Mouse (Mus musculus) frontal cortex, postnatal 36 days (tissue): ENCODE data around the gene Peak1.
A peak's percentile ranks its signal among the peaks of the same experiment; 100 is the strongest.
"Not testable (repeated sequence)": the region's sequence is repeated elsewhere in the genome, so short reads cannot be mapped to it uniquely, and the experiment has no call there.

Experiments used
- DNase-seq, 2 experiments: peaks; one replicate each; pipeline ENCODE4 v3.0.0; 2022; ENCODE audit warnings: low spot score in 2 of 2

Gene Peak1

DNA sequence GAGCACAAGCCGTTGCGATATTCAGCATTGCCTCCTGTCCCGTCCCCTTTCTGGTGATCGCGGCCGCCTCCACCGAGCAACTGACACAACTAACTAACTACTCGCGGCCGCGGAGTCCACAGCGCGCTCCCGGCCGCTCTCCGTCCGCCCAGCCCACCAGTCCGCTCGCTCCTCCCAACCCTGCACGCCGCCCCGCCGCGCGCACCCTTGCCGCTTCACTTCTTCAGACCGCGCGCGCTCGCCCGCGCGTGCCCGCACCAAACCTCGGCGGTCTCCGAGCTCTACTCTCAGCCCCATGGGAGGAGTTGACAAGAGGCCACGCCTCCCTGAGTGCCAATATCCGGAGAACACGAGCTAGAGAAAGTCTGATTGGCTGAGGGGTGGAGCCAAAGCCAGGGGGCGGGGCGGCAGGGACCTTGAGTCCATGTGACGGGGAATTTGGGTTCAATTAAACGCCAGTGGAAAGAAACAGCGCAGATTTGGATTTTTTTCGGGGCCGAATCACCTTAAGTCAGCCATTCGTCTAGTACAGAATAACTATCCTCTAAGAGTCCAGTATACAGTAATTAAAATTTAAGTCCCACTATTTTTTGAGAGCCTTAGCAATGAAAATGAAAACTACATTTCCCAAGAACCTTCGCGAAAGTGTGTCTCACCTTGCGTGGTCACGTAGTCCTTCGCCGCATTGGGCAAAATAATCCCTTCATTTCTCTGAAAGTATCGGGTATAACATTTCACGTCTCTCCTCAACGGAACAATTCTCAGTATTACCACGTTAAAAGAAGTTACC lies at the start of gene Peak1, which contains the start of gene Hmg20a:
Peak1 (minus strand) TSS at position 120 of the 790 bp plus-strand sequence.
Hmg20a (plus strand) TSS at position 662 of the 790 bp plus-strand sequence.
- DNase-seq, result peak; percentile 99 to 100

DNA sequence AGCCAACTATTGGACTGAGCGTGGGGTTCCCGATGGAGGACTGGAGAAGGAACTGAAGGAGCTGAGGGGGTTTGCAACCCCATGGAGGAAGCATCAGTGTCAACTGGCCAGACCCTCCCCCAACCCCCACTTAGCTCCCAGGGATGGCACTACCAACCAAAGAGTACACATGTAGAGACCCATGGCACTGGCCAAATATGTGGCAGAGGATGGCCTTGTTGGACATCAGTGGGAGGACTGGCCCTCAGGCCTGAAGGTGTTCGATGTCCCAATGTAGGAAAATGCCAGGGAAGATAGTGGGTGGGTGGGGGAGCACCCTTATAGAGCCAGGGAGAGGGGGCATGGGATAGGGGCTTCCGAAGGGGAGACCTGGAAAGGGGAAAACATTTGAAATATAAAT lies 48.4 kb upstream of the Peak1 start:
- DNase-seq, result no peak

DNA sequence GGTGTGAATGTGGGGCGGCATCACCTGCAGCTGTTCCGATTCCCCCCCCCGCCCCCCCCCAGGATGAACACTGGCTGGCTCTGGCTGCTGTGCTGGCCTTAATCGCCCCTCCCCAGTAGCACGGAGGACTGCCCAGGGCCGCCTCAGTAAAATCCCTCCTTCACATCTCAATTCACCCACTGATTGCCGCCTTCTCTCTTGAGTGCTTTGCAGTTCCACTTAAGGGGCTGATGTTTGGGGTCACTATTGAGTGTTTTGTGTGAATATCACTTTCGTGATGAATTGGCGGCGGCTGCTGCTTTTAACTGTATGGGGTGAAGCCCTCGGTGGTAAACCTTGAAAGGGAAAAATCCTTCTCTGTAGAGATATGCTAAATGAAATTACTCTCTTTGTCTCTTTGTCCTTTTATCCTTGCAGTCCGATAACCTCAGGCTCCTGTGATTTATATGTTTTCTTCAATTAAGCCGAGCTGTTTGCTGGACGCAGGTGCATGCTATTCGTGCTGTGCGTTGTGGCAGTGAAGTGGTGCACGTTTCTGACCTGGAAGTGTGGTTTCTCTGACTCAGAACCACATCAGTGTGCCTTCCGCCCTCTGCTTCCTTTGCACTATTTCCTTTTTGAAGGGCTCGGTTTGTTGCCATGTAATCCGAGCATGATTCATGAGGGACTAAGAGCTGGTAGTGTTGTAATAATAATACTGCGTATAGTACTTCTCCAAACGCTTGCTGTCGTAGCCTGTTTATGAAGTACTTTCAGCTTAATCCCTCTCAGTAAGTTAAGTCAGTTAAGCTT lies 47.2 kb upstream of the Peak1 start:
- no peak for DNase-seq

DNA sequence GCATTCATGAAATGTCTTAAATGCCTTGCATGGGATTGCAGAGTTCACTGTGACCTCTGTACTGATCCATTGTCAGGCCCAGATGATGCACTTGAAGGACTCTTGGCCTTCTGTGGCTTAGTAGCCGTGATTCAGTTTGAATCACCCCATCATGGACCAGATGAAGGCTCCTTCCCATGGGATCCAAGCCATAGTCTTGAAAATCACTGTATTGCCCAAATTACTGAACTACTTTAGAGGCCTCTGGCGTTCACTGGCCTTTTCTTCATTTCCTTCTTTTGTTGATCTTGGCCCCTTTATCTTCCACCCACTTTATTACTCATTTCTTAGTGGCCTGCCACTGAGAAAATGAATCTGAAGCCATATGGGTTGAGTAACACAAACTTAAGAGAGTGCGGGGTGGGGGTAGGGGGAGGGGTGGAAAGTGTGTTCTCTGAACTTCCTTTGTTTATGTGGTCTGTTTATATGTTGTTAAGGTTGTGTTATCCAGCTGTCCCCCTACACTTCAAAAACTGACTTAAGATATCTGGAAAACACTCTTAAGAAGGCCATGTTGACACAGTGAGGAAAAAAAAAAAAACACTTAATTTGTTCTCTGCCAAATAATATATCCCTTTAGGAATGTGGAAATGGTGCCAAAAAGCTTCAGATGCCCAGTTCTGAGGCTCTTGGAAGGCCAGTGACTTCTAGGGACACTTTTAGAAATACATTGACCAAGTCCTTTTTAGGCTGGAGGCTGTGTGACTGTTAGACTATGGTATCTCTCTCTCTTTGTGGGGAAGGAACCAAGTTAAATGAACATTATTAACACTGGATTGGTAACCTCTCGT lies 46.0 kb upstream of the Peak1 start:
- no peak for DNase-seq

DNA sequence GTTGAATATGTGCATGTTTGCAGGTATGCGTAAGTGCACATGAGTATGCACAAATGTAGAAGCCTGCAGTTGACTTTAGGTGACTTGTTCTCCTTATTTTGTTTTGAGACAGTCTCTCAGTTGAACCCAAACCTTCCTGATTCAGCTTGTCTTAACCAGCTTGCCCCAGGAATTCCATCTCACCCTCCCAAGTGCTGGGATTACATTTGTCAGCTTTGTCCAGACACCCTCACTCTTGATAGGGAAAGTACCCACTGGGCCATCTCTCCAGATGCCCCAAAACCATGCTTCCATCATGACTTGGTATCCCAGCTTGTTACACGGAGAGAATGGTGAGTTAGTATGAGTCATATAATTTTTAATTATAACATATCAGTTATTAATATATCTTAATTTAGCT lies 45.2 kb upstream of the Peak1 start:
- DNase-seq, result no peak

DNA sequence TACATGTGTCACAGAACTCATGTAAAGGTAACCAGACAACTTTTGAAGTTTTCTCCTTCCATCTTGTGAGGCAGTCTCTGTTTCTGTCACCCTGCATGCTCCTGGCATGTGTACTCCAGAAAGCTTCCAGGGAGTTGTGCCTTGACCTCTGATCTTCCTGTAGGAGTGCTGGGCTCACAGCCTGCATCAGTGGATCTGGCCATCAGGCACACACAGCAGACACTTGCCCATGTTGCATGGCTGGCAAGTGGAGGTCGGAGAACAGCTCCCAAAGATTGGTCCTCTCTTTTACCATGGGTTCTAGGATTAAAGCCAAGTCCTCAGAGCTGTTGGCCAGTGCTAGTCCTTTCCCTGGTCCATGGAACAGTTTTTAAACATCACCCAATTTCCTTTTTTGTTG lies 44.7 kb upstream of the Peak1 start:
- DNase-seq, result no peak

DNA sequence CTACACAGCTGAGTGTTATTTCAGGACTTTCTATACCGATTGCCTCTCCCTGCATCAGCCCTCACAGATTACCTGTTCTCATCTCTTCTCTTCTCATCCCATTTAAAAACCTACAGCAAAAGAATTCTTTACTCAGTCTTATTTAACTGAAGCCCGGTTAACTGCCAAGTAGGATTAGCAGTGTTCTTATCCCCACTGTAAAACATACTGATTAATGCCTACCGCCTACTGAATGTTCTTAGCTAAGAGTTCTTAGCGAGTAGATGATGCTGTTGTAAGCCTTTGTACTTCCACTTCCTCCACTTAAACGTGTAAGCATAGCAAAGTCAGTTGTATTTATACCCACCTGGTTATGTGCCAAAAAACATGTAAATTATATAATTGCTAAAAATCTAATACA lies 43.1 kb upstream of the Peak1 start:
- DNase-seq, result no peak

DNA sequence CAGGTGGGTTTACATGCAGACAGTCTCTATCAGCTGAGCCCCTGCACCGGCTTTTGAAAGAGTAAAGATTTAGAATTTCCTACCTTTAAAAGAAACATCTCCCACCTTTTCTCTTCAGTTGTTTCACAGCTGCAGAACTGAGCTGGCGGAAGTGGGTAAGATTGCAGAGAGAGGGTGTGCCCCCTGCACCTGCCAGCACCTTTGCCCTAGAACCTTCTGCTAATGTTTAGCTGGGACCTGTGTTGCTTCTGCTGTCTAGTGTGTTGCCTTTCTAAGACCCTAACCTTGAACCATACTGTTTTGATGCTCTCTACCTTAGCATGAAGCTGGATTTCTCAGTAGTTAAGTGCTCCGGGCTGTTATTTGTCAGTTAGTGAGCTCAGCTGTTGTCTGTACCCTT lies 38.6 kb upstream of the Peak1 start:
- DNase-seq, result no peak

DNA sequence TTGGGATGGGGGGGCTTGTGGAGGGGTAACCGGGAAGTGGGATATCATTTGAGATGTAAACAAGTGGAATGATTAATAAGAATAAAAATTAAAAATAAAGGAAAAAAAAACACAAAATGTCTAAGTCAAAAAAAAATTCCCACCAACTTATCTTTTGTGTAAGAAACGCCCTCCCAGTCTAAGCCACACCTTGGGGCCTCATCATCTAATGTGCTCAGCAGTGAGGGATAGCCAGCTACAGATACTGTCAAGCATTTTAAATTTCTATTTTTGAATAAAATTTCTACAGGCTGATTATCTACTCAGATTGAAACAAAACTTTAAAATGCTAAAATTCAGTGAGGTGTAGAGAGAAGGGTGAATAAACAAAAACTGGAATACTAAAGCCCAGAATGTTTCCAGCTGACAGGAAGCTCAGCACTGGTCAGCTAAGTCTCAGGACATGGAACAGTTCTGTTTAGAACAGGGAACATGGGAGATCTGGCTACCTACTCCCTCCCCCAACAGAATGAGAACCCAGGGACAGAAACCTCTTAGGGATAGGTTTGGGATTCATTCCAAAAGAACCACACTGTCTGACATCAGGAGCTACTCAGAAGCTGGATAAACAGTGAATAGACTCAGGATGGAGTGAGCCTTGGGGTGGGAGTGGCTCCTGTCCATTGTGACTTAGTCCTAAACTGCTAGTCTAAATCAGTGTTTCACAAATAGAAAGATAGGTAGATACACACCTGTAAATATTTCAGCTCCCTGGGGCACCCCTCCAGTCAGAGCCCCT lies 35.4 kb upstream of the Peak1 start:
- no peak for DNase-seq

DNA sequence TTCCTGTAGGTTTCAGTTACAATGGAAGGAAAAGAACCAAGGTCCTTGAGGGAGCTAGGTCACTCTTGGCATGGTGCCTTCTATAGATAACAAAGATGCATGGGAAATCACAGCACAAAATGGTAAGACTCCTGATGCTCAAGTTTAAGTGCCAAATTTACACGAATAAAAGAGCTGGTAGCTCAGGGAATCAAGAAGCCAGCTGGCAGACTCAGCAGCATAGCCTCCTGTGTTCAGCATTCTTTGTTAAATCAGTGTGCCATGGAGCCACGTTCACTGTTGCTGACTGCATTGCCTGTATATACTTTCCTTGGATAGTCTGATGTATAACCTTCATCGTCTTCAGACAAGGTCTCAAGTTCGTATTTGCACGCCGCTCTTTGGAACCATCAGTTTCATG lies 33.7 kb upstream of the Peak1 start:
- peak in 1 of 2 experiments; percentile 22 for DNase-seq

DNA sequence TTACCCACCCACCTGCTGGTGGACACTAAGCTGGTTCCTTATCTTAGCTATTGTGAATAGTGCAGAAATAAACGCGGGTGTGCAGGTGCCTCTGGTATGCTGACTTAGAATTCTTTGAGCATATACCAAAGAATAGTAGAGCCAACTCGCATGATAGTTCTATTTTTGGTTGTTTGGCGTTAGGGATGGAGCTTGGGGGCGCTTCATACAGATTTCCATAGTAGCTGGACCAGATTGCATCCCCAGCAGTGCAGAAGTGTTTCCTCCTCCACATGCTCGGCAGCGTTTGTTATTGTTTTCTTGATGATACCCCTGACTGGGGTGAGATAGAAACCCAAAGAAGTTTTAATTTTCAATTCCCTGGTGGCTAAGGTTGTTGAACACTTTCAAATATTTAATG lies 21.8 kb upstream of the Peak1 start:
- DNase-seq, result peak in 1 of 2 experiments; percentile 23

DNA sequence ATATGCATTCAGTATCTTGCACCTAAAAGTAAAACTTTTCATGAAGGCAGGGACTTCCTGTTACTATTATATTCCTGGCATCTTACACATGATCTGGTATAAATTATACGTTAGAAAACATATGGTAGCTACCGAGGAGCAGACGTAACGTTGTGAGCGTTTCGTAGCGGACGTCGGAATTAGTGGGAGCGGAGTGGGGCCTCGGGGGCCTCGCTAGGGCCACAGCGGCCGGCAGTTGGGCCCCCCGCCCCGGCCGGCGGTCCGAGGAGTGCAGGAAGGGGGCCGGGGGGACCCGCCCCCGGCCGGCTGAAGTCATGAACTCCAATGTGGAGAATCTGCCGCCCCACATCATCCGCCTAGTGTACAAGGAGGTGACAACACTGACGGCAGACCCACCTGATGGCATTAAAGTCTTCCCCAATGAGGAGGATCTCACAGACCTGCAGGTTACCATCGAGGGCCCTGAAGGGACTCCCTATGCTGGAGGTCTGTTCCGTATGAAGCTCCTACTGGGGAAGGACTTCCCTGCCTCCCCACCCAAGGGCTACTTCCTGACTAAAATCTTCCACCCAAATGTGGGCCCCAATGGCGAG lies 19.5 kb upstream of the Peak1 start:
- not testable (repeated sequence) for DNase-seq

DNA sequence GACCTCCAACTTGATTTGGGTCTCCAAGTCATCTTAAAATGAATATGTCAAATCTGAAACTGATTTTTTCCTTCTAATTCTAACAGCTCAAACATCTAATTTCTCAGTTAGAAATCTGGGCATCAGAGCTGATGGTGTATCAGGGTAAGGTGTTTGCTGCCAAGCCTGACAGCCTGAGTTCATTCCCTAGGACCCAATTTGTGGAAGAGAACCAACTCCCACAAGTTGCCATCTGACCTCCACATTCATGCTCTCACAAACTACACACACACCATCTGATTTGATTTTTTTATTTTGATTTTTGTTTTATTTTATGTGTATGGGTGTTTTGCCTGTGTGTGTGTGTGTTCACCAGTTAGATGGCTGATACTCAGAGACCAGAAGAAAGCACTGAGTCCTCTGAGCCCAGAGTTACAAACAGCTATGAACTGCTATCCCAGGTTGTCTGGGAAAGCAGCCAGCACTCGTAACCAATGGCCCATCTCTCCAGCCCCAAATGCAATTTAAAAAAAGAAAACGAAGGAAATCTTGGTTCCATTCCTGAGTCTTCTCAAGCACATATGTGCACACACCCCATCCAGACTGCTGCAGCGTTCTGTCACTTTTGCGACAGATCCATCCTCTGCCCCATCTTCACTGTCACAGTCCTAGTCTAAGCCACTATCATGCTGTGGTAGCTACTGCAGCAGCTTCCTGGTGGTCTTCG lies 18.1 kb upstream of the Peak1 start:
- peak in 1 of 2 experiments; percentile 26 for DNase-seq

DNA sequence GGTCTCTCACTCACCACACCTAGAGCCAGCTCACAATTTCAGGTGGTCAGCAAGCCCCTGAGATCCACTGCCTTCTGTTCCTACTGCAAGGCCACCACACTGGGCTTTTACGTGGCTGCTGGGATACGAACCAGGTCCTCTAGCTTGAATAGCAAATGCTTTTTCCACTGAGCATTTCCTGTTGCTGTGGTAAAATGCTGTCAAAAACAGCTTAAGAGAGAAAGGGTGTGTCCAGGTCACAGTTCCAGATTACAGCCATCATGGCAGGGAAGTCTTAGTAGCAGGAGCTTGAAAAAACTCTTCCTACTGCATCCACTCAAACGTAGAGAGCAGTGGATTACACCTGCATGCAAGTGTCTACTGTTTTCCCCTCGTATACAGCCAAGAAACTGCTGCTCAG lies 7.0 kb upstream of the Peak1 start:
- DNase-seq, result no peak

DNA sequence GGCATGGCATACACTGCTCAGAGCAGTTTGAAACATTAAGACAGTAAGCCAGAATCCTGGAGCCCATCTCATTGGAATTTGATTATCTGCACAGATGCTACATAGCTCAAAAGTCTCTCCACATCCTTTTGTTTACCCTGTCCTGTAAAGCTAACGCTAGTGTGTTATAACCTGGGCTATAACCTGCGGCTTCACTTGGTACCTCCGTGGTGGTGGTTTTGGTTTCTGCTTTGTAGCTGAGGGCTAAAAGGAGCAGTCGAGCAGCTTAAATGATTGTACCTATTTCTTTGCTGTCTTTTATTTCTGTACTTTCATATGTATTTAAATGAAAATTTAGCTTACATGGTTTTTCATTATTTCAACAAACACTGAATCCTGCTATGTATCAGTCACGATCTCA lies 4.1 kb upstream of the Peak1 start:
- no peak for DNase-seq

DNA sequence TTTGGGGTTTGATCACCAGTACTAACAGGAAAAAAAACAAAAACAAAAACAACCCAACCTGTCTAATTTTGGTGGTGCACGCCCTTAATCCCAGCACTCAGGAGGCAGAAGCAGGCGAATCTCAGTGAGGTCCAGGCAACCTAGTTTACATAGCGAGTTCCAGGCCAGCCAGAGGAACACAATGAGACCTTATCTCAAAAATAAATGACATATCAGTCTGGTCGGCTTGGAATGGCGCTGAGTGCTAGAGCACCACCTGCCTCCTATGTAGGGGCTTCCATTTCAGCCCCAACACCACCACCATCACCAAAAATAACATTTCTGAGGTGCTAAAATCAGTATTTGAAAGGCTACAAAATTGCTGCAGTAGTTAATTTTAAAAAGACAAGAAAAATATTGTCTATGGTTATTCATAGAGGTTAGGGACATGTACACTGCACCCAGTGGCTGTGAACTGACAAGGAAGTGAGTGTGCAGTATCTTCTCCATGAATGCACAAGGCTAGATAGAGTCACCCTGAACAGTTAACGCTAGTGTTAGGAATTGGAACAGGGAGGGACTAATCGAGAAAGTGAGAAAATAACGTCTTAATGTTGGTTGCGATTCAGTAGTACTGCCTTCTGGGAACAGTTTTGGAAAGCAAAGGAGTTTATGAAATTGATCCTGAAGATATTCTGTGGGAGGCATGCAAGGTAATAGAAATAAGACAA lies 3.2 kb upstream of the Peak1 start:
- no peak for DNase-seq

DNA sequence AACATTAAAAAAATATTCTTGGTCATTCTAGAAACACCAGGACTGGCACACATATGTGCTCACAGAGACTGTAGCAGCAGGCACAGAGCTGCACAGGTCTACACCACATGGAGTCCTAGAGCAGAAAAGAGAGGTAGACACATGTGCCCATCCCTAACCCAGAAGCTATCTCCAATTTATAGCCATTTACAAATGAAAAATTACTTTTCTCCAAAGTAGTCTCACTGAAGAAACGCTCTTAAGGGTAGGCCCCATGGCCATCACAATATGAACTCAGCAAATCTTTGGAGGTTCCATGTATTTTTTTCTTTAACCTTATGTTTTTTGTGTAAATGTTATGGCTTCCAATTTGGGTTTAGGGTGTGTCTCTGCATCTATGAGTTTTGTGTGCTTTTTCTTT lies 2.4 kb upstream of the Peak1 start:
- DNase-seq, result no peak

DNA sequence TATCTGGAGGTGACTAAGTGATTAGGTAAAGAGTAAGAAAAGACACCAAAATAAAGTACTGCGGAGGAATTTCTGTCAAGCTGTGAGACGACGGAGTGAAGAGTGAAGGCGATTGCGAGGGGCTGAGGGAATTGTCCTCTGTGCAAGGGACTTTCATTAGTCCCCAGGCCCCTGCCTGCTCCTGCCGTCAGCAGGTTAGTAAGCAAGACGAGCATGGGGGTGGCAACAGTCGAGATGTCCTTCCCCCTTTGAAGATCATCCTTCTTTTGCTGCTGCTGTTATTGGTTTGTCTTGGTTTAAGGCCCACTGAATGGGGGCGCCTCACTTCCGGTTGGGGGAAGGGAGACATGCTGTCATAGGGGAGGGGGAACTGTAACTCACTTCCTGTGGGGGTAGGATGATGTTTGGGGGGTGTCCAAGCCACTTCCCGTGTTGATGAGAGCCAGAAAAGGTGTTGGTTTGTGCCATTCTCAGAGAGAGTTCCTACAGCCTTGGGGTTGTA lies 922 bp upstream of the Peak1 start:
- peak; percentile 78 to 80 for DNase-seq

DNA sequence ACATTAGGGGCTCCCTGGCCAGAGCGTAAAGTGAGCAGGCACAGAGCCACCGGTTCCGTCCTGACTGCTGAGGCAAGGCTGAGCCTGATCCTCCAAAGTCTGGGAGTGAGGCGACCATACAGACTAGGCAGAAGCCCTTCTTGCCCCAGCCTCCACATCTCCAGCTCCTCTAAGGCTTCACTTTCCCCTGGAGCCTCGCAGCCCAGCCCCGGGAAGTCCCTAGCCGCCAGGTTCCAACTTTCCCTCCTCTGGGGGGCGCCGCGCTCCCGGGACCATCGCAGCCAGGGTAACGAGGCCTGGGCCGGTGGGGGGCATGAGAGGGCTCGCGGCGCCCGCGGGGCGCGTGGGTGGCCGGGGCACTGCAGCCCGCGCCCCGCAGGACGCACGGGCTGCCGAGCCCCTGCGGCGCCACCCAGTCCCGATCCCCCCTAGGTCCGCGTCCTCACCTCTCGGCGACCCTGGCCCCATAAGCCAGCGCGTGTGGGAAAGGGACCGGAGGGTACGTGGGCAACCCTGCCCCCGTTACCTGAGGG lies 386 bp downstream of the Peak1 start:
- peak; percentile 70 to 78 for DNase-seq
